Mouse (Mus musculus) lung, adult 2 months (tissue): ENCODE data around the gene Acsm2. TPM values are rescaled to one million over a fixed set of nuclear protein-coding genes. Genes with fewer than 3 reads are reported as not detected.

Experiments used
- DNase-seq: peaks from one replicate; pipeline ENCODE4 v3.0.0; 2022
- H3K4me1 ChIP-seq: fragments of 200-500 bp; 2 replicates; pipeline ENCODE4 v1.6.1; 2011; ENCODE audit warnings: low read length; ENCODE audit not compliant: control insufficient read depth, insufficient read depth
- H3K4me3 ChIP-seq: fragments of 200-500 bp; replicated peaks from 2 replicates; pipeline ENCODE3; 2011; ENCODE audit warnings: low read depth, mild to moderate bottlenecking, control low read depth, low read length; ENCODE audit errors: extremely low read depth
- CTCF ChIP-seq: fragments of 200-500 bp; IDR thresholded peaks from 2 replicates; pipeline ENCODE4 v1.5.1; 2011; ENCODE audit warnings: mild to moderate bottlenecking, low read length, control low read depth; ENCODE audit not compliant: insufficient read depth
- POLR2A ChIP-seq: fragments of 200-500 bp; IDR thresholded peaks from 2 replicates; pipeline ENCODE4 v1.6.1; 2011; ENCODE audit warnings: low read depth, mild to moderate bottlenecking, control low read depth, low read length, borderline replicate concordance; ENCODE audit errors: extremely low read depth
- WGBS: fragments of 180-500 bp; shearing (Covaris S2); methylation state at CpG from one replicate; pipeline ENCODE4 v1.1.7; 2018; 5-methylcytosine and 5-hydroxymethylcytosine counted together
- polyA plus RNA-seq: library from polyadenylated mRNA; depleted of rRNA; stranded (reverse); fragments of >200 nt; gene quantifications from 2 replicates; pipeline ENCODE4 v1.2.3, GENCODE M21; 2012; rRNA removed

Gene Acsm2
- polyA plus RNA-seq, 1 experiment: not detected

DNA sequence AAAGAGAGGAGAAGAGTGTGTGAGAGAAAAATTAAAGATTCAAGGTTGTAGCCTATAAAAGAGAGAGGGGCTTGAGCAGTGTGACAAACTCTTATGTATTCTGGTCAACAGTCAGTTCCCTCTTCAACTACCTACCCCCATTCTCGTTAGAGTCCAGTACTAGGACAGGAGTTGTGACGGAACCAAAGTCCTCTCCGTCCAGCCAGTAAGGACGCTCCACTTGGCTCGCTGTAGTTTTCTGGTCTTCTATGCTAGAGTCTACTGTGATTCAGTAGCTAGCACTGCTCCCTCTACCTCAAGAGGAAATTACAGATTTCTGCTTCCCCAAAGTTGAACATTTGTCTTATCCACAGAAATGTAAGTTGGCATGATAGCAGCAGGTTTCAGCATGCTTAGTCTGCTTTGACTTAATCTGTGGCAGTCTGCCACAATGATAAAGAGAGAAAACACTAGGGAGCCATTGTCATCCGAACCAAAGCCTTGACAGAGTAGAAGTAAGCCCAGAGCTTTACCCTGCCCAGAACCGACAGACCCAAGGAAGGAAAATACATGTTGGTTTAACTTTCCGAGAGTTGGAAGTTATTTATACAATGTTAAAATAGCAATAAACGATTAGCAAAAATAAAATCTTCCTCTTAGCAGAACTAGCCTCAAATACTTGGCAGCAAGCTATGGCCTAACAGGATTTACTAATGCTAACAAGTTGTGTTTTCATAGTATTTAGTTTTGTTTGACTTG is 52.0 kb downstream of the Acsm2 start:
- 58% methylated on average over 9 of the region's 9 CpGs for WGBS
- TF ChIP-seq POLR2A: no peak
- TF ChIP-seq CTCF: no peak
- Histone ChIP-seq H3K4me1 (no peaks in the 10 kb centered on the region), H3K4me3 (no peak overlapping the region)
- no peak for DNase-seq

DNA sequence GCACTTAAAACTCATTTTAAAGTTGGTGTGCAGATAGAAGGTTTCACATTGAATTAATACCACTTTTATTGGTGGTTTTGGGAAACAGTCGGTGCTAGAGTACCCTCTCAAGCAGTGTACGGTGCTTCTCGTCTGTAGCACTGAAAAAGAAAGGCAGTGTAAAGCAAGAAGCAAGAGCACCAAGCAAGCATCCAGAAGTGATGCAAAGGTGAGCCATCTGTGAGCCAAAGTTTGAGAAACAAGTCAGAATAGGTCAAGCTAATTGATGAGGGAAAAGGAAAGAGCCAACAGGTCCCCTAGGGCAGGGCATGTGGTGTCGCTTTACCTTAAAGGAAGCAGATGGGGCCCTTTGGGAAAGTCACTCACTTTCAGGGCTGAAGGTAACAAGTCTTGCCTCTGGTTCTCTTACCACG is 52.5 kb downstream of the Acsm2 start, which contains the start of gene Acsm1:
Gene Acsm1, plus strand, starts transcription at position 363 of the 413 bp plus-strand sequence.
- Histone ChIP-seq H3K4me1 (no peaks in the 10 kb centered on the region), H3K4me3 (no peak within 1 kb of the TSS)
- TF ChIP-seq CTCF (no peak), POLR2A (no peak)
- 58% methylated on average over 5 of the region's 5 CpGs for WGBS
- no peak for DNase-seq

GRCm38 (mm10) chr7:119607796-119608515 is 53.8 kb downstream of the Acsm2 start:
- DNase-seq: no peak
- 58% methylated on average over 9 of the region's 9 CpGs for WGBS
- no peak for TF ChIP-seq CTCF
- TF ChIP-seq POLR2A: no peak
- Histone ChIP-seq H3K4me1 (no peaks in the 10 kb centered on the region), H3K4me3 (no peak overlapping the region)

DNA sequence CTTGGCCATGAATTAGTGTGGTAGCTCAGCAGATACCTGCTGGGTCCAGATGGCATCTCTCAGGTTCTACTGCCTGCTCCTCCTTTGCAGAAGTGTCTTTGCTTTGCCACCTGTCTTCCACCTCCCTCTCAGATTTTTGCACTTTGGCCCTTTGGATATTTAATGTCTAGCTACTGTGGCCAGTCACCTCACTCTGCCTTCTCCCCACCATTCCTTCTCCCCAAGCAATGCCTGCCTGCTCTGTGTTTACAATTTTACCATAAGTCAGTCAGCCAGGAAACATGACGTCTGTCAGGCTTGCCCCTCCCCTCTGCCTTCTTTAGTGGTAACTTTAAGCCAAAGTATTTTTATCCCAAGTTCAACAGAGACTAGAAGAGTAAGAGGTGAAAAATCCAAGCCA is 62.4 kb downstream of the Acsm2 start:
- 19% methylated on average over 1 of the region's 1 CpGs for WGBS
- TF ChIP-seq CTCF: no peak
- no peak for TF ChIP-seq POLR2A
- Histone ChIP-seq H3K4me1 (no peaks in the 10 kb centered on the region), H3K4me3 (no peak overlapping the region)
- DNase-seq: no peak

DNA sequence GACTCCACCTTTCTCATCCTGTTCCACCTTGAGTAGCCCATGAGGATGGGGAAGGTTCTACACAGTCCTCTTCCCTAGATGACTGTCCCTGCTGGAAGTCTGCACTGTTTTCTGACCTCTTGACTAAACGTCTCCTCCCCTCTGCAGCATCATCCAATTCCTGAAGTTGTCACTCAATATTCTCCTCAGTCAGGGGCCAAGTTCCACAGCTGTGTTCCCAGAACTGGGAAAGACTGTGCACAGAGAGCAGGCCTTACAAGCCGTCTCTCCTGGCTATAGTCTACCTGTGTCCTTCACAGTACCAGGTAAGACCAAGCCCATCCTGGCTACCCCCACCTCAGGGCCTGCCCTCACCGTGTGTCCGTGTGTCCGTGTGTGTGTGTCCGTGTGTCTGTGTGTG is 63.5 kb downstream of the Acsm2 start:
- WGBS: 84% methylated on average over 6 of the region's 6 CpGs
- no peak overlapping the region for H3K4me3 ChIP-seq
- no peak for TF ChIP-seq POLR2A
- no peak for TF ChIP-seq CTCF
- DNase-seq: no peak
- no peaks in the 10 kb centered on the region for H3K4me1 ChIP-seq

DNA sequence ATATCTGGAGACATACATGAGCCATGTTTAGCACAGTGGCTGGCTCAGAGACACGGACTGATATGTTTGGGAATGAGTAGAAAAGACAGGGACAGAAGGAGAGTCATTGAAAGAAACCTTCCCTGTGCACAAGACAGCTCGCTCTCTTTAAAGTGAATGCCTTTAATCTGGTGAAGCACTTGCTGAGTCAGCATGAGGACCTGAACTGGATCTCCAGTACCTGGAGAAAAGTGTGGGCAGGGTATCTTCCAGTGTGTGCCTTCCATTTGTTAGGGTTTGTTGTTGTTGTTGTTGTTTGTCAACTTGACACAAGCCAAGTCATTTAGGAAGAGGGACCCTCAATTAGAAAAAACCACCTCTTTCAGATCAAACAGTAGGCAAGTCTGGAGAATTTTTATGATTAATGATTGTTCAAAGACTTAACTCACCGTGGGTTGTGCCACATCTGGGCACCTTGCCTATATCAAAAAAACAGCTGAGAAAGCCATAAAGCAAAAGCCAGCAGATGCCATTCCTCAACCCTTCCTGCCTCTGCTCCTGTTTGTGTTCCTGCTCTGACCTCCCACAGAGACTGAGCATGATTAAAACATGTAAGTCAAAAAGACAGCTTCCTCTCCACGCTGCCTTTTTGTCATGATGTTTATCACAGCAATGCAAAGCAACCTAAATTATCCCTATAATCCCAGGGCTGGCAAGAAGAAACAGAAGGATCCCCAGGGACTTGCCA is 64.2 kb downstream of the Acsm2 start:
- WGBS: 46% methylated on average over 4 of the region's 4 CpGs
- Histone ChIP-seq H3K4me1 (no peaks in the 10 kb centered on the region), H3K4me3 (no peak overlapping the region)
- TF ChIP-seq POLR2A (no peak), CTCF (no peak)
- no peak for DNase-seq

DNA sequence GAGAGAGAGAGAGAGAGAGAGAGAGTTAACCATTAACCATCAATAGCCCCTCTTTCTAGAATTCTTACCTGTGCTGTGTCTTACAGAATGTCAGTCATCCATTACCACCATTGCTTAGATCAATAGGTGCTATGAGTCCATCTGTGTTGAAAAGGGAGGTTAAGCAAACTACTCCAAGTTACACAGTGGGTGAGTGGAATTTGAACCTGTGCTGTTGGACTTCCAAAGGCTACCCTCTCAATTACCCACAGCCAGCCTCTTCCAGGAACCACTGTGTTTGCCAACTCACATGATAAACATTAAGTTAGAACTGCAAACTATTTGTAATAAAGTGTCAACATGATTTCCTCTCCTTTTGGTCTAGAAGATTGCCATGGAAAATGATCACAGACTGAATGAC is 66.0 kb downstream of the Acsm2 start:
- TF ChIP-seq CTCF (no peak), POLR2A (no peak)
- DNase-seq: no peak
- Histone ChIP-seq H3K4me3 (no peak overlapping the region), H3K4me1 (no peaks in the 10 kb centered on the region)

GRCm38 (mm10) chr7:119638773-119639172 is 84.6 kb downstream of the Acsm2 start:
- DNase-seq: no peak
- no peak overlapping the region for H3K4me3 ChIP-seq
- TF ChIP-seq CTCF (no peak), POLR2A (no peak)
- H3K4me1 ChIP-seq: no peaks in the 10 kb centered on the region

- 64% methylated on average over 5 of the region's 5 CpGs for WGBS
- no peak for TF ChIP-seq CTCF
- TF ChIP-seq POLR2A: no peak
- no peaks in the 10 kb centered on the region for H3K4me1 ChIP-seq
- H3K4me3 ChIP-seq: no peak overlapping the region
- no peak for DNase-seq
These were observed 88.2 kb downstream of the Acsm2 start for GRCm38 (mm10) chr7:119642307-119642706.

Other genes starting within 250 kb of the Acsm2 start
- gene Gp2, start 95.1 kb upstream of the Acsm2 start, polyA plus RNA-seq: 0.49 and 0.60 TPM in 2 replicates
- 0.27 and 0.58 TPM in 2 replicates for gene Umod, start 75.1 kb upstream of the Acsm2 start, polyA plus RNA-seq
- gene Acsm5, start 34.9 kb upstream of the Acsm2 start, polyA plus RNA-seq: 0.51 and 0.91 TPM in 2 replicates
- not detected in 2 replicates for gene Pdilt, start 30.9 kb upstream of the Acsm2 start, polyA plus RNA-seq
- 3.7 and 6.2 TPM in 2 replicates for gene Acsm1, start 52.7 kb downstream of the Acsm2 start, polyA plus RNA-seq
- gene Acsm4, start 135.7 kb downstream of the Acsm2 start, polyA plus RNA-seq: not detected in 2 replicates
- gene Thumpd1, start 166.5 kb downstream of the Acsm2 start, polyA plus RNA-seq: 9.1 and 10.3 TPM in 2 replicates
- 0.57 and 2.9 TPM in 2 replicates for gene Acsm3, start 206.6 kb downstream of the Acsm2 start, polyA plus RNA-seq
- gene Rexo5, start 239.7 kb downstream of the Acsm2 start, polyA plus RNA-seq: 1.6 and 4.9 TPM in 2 replicates
- 0.76 and 1.2 TPM in 2 replicates for gene Eri2, start 239.7 kb downstream of the Acsm2 start, polyA plus RNA-seq